Mouse (Mus musculus): Measurements from ENCODE around the gene Sptbn4.
A peak's percentile ranks its signal among the peaks of the same experiment; 100 is the strongest.

DNA sequence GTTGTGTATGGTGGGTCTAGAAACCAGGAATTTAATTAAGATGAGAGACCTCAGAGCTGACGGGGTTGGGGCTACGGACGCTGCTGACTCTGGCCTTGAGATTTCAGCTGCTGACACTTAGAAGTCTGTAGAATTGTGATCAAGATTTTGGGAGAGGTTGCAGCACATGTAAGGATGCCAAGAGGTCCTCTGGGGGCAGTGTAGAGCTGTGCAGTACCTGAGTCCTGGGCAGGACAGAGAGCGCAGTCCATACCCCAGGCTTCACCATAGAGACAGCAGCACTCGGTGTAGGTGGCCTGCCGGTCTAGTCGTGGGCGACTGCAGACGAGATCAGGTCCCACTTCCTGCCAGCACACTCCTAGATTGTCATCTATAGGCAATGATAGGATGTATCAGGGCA lies 139.9 kb downstream of the Sptbn4 start:
- TF ChIP-seq POLR2A (IDR thresholded peaks at IDR 0.05; ENCODE audit: borderline replicate concordance, extremely low read depth, insufficient read depth, insufficient read length, poor library complexity, severe bottlenecking) (no peak), CTCF (IDR thresholded peaks at IDR 0.05; ENCODE audit: borderline replicate concordance, extremely low read depth, insufficient read depth, insufficient read length) (0 out of 2 replicates have a peak, but pooled peaks have one; percentile 23)

All from brain, embryonic 14.5 days (tissue).